Mouse (Mus musculus) urinary bladder, postnatal 10 days (tissue): ENCODE results near the gene Srpk3.
"Not testable (repeated sequence)": the region's sequence is repeated elsewhere in the genome, so short reads cannot be mapped to it uniquely, and the experiment has no call there.

Experiments
- DNase-seq: peaks from one replicate; pipeline ENCODE4 v3.0.0; 2022; ENCODE audit warnings: low spot score

Srpk3 gene

DNA sequence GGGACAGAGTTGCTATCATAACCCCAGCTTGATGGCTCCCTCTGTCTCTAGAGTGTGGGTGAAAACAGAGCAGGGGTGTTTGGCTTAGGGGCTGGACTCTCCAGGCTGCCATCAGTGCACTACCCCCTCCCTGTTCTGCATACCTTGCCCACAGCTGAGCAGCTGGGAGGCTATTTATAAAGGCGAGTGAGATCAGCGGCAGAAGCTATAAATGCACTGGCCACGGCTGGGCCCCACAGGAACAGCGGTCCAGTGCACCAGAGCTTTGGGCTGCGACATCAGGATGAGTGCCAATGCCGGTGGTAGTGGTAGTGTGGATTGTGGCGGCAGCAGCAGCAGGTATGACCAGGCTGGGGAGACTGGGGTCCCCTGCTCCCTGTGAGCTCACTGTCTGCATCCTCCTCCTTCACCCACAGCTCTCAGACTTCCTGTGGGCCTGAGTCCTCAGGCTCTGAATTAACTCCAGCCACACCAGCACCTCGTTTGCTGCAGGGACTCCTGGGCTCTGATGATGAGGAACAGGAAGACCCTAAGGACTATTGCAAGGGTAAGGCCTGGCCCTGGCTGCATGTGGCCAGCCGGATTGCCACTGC is at the start of gene Srpk3:
TSS of gene Srpk3 (plus strand) at position 238 of the 593 bp plus-strand sequence.
- DNase-seq: no peak

DNA sequence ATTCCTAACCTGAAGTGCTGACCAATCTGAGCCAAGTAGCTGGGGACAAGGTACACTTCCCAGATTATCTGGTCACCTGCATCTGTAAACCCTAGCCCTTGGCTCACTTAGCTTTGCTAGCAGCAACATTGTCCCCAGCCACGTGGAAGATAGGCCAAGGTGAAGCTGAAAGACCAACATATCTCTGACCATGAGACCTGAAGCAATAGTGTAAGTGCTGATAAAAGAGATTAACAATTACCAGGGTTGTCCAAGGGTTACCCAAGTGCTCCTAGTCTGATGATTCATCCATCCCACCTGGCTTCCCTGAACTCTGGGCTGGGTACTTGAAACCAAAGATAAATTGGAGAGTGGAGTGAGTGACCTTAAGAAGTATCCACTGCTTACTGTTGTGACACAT is 43.3 kb upstream of the Srpk3 start:
- no peak for DNase-seq

DNA sequence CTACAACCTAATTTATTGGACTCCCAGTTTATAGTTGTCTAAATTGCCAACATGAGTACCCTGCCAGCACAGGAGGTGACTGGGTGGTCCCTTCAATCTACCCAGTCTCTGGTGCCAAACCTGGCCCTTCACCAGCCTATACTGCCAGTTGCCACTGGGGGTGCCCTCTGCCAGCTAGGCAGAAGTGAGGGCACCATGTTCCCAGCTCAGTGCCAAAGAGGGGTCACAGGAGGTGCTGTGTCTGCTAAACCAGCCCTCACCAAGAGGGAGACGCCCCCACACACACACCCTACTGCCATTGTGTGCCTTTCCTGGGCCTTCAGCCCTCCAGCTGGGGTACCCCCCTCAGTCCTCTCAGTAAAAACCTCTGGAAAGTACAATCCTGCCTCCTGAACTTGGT is 36.0 kb upstream of the Srpk3 start:
- no peak for DNase-seq

DNA sequence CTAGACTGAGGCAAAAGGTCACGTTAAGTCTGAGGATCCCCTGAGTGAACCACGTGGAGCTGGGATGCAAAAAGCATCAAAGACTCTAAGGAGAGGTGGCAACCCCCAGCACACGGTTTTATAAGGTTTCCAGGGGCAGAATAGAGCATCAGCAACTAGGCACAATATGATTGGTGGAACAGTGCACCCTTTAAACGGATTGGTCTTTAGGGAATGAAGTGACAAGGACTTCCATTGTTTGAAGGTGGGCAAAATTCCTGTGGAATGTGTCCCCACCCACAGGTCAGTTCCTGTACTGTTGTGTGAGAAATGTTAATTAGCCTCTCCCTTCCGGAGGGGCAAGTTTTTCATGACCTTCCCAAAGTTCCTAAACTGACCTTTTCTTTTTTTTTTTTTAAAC is 35.1 kb upstream of the Srpk3 start:
- no peak for DNase-seq

DNA sequence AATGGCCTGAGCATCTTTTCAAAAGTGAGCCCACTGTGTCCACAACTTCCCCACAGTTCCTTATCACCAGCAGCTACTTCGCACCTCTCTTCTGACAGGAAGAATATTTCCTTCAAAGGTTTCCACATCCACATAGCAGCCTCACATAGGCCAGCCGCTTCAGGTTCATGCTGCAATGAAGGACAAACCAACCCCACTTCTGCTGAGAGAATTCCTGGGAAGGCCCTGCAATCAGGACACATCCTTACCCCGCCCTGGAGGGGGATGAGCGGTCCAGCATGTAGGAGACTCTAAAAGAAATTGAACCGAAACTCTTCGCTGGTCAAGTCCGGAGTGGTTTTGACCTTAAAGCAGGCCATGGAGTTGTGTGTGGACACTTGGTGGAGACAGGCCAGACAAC is 34.4 kb upstream of the Srpk3 start:
- not testable (repeated sequence) for DNase-seq

DNA sequence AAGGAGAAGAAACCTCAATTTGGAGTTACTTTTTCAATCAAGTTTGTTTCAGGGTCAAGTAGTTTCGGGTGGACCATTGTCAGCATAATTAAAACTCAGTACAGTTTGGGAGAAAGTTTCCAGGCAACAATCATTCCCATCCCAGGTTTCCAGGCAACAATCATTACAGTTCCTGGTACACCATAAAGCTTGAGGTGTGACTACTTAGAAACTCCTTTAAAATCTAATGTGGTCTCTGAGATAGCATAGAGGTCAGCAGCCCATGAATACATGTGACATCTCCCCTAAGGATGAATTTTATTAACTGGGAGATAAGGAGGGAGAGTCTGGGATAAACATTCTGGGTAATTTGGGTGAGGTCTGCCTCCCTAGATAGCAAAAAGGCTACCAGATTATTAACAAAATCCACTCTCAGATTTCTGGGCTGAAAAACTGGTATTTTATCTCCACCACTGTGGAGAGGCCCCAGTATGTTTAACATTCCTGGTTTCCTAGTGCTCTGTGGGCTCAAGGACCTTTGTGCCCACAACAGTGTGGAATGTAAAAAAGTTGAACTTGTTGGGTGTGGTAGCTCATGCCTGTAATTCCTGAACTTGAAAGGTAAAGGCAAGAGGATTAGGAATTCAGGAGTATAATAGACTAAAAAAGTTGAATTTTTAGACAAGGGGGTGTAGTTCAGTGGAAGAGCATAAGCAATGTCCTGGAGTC is 29.3 kb upstream of the Srpk3 start:
- DNase-seq: no peak

DNA sequence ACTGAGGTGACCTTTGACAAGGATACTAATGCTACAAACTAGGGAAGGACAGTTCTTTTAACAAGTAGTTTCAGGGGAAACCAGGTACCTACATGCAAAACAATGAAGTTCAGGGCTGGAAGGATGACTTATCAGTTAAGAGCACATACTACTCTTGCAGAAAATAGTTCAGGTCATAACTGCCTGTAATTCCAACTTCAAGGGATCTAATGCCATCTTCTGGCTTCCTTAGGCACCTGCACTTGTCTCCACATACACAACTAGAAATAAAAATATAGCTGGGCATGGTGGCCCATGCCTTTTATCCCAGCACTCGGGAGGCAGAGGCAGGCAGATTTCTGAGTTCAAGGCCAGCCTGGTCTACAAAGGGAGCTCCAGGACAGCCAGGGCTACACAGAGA is 25.2 kb upstream of the Srpk3 start:
- no peak for DNase-seq

DNA sequence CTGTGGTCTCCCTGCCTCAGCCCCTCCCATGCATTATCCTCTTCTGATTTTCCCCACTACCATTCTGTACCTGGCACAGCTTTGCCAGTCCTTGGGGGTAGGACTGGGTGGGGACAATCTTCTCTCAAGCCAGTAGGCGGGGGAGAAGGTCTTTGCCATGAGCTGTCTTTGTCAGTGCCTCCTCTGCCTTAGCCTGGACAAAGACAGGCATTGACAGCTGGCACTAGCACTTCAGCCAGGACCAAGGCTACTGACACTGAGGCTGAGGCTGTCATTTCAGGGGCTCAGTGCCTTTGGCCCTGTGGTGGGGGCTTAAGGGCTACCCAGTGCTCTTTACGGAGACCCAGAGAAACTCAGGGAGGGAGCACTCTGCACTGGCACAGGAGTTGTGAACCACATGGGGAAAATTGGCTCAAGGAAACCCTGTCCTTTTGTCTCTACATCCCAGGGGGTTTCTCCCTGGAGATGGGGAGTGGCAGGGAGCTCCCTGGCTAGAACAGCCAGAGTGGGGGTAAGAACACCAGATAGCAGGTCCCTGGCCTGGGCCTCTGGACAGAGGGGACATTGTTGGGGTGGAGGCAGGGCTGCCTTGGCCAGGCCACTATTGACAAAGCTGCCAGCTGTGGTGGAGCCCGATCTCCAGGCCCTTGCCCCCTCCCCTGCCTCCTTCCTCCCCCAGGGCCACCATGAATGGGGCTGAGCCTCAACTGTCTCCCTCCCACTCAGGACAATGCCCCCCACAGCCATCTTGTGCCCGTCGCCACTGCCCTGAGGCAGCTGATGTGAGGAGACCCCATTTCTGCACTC is 17.7 kb upstream of the Srpk3 start, which contains the start of gene Plxnb3:
TSS of gene Plxnb3 (plus strand) at position 757 of the 807 bp plus-strand sequence.
- DNase-seq: no peak

DNA sequence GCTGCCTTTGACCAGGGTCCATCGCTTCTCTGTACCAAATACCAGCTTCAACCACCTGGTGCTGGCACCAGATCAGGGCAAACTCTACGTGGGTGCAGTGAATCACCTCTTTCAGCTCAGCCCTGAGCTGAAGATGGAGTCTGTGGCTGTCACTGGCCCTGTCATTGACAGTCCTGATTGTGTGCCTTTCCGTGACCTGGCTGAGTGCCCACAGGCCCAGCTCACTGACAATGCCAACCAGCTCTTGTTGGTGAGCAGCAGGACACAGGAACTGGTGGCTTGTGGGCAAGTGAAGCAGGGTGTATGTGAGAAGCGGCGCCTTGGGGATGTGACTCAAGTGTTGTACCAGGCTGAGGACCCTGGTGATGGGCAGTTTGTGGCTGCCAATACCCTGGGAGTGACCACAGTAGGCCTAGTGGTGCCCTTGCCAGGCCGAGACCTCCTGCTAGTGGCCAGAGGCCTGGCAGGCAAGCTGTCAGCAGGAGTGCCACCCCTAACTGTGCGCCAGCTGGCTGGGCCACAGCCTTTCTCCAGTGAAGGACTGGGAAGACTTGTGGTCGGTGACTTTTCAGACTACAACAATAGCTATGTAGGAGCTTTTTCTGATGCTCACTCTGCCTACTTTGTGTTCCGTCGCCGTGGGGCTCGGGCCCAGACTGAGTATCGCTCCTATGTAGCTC is 15.5 kb upstream of the Srpk3 start:
- no peak for DNase-seq

DNA sequence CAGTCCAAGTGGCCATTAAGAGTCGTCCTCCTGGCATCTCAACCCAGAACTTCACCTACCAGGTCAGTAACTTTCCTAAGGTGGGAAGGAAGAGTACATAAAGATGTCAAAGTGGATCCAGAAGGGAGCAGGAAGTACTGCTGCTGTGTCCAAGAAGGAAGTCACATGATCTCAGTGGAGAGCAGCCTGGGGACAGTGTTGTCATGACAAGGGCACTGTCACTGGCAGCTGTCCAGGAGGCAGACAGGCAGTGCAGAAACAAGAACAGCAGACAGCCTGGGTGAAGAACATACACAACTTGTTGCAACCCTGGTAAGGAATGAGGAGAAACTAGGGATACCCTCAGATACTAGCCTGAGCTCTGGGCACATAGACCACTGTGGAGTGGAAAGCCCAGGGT is 8.9 kb upstream of the Srpk3 start:
- DNase-seq: no peak

DNA sequence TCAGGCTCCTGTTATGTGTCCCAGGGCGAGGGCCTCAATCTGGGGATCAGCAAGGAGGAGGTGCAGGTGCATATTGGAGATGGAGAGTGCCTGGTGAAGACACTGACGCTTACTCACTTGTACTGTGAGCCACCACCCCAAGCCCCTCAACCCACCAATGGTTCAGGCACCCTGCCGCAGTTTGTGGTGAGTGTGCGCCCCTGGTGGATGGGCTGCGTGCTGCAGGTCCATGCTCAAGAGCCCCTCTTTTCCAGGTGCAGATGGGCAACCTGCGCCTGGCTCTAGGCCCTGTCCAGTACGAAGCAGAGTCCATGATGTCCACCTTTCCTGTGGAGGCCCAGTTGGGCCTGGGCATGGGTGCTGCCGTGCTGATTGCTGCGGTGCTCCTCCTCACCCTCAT is 6.9 kb upstream of the Srpk3 start:
- no peak for DNase-seq

DNA sequence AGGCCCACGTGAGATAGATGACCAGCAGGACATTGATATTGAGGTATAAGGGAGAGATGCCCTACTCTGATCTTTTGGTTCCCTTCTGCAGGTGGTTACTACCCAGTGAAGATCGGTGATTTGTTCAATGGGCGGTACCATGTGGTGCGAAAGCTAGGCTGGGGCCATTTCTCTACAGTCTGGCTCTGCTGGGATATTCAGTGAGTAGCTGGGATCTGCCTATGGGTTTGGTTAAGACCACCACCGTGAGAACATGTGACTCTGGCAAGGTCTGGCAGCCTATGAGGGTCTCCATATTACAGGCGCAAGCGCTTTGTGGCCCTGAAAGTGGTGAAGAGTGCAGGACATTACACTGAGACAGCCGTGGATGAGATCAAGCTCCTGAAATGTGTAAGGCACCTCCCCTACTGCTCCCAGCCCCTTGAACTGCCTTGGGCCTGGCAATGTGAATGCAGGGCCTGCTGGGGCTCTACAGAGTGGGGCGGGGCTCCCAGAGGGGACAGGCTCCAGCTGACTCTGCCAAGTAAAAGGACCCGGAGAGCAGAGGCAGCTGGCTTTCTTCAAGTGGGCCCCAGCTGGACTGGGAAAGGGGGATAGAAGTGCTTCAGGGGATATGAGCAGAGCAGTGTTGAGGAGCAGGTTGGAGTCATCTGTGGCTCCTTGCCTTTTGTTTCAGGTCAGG is 738 bp downstream of the Srpk3 start:
- no peak for DNase-seq

DNA sequence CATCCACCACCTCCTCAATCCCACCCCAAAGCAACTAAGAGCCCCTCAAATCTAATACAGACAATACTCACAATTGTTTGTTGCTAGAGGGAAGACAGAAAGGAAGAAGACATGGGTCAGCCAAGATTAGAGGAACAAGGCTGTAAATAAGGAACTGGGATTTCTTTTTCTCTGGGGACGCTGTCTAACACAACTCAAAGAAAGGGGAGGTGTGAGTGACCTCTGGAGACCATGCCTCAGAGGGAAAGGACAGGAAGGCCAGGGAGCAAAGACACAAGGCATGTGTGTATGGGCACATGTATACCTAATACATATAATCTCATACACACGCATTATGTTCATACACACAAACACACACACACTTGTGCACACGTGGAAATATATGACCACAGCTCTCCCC is 8.0 kb downstream of the Srpk3 start:
- DNase-seq: no peak

DNA sequence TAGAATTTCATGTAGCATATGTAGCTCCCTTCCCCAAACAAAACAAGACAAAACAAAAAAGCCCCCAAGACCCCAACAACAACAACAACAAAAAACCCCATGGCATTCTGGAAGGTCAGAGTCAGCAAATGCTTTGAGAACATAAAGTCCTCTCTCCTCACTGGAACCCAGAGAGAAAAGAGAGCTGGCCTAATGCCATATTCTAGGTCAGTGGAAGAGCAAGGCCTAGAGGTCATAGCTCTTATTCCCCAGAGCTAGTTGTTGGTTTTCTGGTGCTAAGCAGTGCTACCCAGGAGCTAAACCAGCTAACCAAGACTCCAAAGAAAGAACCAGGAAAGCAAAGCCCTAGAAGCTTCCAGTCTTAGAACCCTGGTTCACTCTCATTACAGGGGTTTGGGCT is 11.5 kb downstream of the Srpk3 start:
- no peak for DNase-seq

DNA sequence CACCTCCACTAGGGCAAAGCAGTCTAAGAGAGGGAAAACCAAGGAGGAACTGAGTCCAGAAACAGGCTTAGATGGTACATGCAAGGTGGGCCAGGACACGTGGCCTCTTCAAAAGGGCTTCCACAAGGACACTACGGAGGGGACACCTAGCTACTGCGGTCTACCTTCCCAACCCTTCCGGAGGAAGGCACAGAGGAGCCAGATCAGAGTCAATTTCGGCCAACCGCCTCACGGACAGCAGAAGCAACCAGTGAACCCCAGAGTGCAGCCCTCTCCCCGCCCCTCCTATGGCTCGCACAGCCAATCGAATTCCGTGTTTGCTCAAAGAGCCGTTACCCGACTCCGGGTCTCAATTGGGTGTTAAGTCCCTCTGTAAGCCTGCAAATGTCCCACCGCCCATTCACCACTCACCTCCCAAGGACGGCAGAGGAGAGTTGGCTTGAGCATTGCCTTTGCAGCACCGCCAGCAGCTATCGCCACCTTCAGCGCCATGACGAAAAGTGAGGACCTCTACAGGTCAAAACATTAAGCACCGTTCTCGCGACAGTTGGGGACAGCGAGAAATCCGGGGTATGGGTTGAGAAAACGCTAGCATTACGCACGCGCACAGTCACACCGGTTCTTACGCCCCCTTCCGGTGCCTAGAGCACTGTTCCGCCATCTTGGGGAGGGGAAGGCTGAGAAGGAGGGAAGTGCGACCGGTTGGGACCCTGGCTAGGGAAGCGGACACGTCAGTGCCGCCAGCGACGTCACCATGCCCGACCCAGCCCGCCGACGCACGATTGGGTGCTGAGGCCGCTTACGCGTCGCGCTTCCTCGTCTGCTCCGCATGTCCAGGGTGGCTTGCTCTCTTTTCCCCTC is 12.4 kb downstream of the Srpk3 start, which contains the start of the genes Idh3g and Ssr4:
TSS of gene Idh3g (minus strand) at position 534 of the 861 bp plus-strand sequence.
TSS of gene Ssr4 (plus strand) at position 665 of the 861 bp plus-strand sequence.
- peak; percentile 61 for DNase-seq

DNA sequence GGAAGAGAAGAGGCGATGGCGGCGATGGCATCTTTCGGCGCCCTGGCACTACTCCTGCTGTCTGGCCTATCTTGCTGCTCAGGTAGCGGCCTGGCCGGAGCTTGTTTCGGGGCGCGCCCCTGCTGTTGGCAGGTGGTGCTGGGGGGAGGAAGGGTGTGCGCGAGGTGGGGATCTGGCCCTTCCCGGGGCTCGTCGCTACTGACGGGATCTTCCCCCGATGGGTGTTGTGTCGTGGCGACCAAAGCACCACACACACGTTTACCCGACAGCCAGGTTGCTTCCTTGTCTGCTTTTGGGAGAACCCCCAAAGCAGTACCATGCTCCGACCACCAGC is 13.0 kb downstream of the Srpk3 start:
- DNase-seq: no peak

DNA sequence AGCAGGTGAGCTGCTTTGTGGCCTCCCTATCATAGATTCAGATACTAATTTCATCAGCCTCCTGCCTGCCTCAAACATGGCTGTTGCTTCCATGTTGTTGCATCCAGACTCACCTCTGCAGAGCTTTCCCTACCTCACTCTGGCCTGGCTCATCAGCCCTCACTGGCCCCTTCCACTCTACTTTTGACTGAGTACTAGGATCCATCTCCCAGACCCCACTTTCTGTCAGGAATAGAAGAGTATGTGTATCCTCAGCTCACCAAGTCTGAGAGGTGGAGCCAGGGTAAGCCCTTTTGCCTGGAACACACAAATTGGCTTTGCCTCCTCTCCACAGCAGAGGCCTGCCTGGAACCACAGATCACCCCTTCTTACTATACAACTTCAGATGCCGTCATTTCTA is 14.3 kb downstream of the Srpk3 start:
- DNase-seq: no peak

DNA sequence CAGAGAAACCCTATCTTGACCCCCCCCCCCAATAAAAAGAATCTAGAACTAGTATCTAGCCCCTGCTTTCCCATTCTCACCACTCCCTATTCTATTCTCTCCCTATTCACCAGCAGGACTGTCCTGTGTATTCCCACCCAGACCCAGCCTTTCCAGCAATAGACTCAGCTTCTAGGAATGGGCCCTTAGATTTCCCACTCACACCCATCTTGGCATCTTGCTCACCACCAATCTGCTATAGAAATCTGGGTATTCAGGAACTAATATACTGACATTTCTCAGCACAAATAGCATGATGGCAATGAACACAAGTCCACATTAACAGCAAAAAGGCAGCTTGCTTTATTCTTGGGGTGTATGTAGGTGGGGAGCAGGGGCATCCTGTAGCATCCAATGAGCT is 18.8 kb downstream of the Srpk3 start:
- no peak for DNase-seq

DNA sequence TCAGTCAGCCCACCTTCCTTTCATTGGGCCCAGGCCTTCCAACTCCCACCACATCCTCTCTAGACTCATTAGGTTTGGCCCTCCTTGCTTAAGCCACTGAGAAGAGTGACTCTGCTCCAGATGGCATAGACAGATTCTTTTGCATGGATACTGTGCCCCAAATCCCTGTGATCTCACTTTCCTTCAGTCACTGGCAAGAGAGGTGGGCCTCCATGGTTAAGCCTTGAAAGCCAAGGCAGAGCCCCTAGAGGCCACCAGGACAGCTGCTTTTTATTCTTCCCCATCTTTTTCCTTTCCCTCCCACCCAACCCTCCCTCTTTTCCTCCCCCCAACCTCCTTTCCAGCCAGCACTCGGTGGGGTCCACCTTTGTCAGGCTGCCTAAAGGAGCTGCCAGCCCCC is 19.3 kb downstream of the Srpk3 start:
- DNase-seq: no peak

DNA sequence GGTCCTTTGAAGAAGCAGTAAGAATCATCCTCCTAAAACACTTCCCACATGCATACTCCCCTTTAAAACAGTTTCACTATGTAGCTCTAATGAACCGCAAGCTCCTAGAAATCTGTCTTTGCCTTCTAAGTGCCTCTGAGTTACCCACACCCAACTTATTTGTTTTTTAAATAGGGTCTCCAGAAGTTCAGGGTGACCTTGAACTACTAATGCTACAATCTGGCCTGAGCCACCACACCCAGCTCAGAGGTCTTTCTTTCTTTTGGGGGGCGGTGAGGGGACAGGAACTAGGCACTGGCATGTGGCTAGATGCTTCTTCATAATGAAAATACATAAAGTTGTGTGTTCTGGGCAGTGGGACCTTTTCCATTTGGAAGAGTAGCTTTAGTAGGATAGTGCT is 23.3 kb downstream of the Srpk3 start:
- no peak for DNase-seq

DNA sequence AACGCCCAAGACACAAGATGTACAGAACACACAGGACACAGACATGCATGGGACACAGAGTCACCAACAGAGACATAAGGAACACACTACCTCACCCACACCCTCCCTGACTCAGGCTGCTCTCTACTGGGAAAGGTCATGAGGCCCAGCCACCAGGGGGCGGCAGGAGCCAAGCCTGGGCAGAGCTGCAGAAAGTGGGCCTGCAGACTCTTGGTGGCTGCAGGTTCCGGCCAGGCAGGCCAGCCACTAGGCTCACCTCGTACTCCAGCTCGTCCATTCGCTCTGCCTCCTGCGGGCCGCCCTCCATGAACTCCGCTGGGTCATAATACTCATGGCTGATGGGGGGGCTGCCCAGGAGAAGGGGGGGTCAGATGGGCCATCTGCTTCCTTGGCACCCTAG is 24.3 kb downstream of the Srpk3 start:
- no peak for DNase-seq
